Mouse (Mus musculus) left cerebral cortex, adult 2 months (tissue): ENCODE results near the gene Adipor1. TPM values are rescaled to one million over a fixed set of nuclear protein-coding genes. Genes with fewer than 3 reads are reported as not detected.

Experiments used
- DNase-seq, 2 experiments: peaks; one replicate each; pipeline ENCODE4 v3.0.0; 2021 to 2022; ENCODE audit warnings: low spot score in 2 of 2, mixed read lengths in 1 of 2; ENCODE audit errors: extremely low spot score in 1 of 2
- H3K27ac ChIP-seq: fragments of 200-600 bp; 2 replicates; pipeline ENCODE4 v1.8.1; 2022
- H3K4me3 ChIP-seq: fragments of 200-600 bp; 2 replicates; pipeline ENCODE4 v1.8.1; 2022
- CTCF ChIP-seq: fragments of 200-600 bp; IDR thresholded peaks from 2 replicates; pipeline ENCODE4 v1.8.1; 2022; ENCODE audit warnings: antibody characterized with exemption, mild to moderate bottlenecking, moderate library complexity
- intact Hi-C: fragments of 180-260 bp; cut with DNase I; formaldehyde crosslinking; loops from one replicate; pipeline ENCODE4 v1.15.1; 2025
- long read RNA-seq, 2 experiments: library from polyadenylated mRNA; stranded (forward); transcript quantifications; one replicate each; pipeline ENCODE4 v2.0.0; 2021; ENCODE audit warnings: borderline mapping rate in 2 of 2
- total RNA-seq, 2 experiments: library from RNA; stranded (reverse); gene quantifications; 2 replicates each; pipeline ENCODE4 v1.2.3; 2021

The Adipor1 gene
- total RNA-seq = 10 to 100 TPM; 55.9 to 58.2 TPM
- long read RNA-seq, experiment 1, transcript Adipor1-202 (8 exons, 3,446 nt) = minor isoform, 45 of 181 reads
- long read RNA-seq, experiment 1, transcript Adipor1-201 (8 exons, 3,123 nt) = major isoform, 125 of 181 reads
- long read RNA-seq, experiment 1, partial matches to known transcripts = 5 of 181 reads
- long read RNA-seq, experiment 1, other reads (novel, unspliced or antisense) = 6 of 181 reads
- long read RNA-seq, experiment 2, transcript Adipor1-201 (8 exons, 3,123 nt) = major isoform, 82 of 112 reads
- long read RNA-seq, experiment 2, transcript Adipor1-202 (8 exons, 3,446 nt) = minor isoform, 24 of 112 reads
- long read RNA-seq, experiment 2, partial matches to known transcripts = 2 of 112 reads
- long read RNA-seq, experiment 2, other reads (novel, unspliced or antisense) = 4 of 112 reads

DNA sequence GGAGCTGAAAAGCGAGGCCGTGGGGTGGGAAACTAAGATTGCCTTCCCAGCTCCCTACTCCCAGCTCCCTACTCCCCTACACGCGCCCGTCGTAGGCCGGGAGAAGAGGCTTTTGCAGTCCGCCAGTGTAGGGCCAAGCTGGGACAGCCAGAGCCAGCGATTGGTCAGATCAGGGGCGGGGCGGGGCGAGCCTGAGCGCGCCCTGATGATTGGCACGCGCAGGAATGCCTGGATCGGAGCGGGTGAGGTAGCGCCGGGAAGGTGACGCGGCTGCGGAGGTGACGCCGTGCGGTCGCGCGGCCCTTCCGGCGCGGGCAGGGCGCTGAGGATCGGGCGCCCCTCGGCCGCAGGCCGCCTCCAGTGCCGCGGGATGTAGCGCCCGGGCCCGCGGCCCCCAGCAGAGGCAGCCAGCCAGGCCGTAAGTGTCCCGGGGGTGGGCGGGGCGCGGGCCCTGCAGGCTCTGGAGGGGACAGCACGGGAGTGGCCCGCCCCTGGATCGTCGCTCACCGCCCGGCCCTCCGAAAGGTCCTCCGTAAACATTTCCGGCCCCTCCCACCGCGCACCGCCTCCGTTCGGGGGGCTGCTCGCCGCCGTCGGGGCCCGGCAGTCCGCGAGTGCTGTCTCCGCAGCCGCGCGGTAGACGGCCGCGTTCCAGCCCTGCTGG lies at the start of gene Adipor1:
TSS of gene Adipor1 (plus strand) at position 211 of the 664 bp plus-strand sequence.
- intact Hi-C loops = loop anchor here (2.0 kb wide), 2 partner anchors 52 to 80 kb away; partner anchors contain the start of gene Rabif
- peak within 1 kb of the TSS; percentile 95 for H3K4me3 ChIP-seq
- no peak; the same call in 1 of the 2 replicates for TF ChIP-seq CTCF
- DNase-seq = peak; percentile 97
- peak within 1 kb of the TSS; percentile 97 for H3K27ac ChIP-seq

DNA sequence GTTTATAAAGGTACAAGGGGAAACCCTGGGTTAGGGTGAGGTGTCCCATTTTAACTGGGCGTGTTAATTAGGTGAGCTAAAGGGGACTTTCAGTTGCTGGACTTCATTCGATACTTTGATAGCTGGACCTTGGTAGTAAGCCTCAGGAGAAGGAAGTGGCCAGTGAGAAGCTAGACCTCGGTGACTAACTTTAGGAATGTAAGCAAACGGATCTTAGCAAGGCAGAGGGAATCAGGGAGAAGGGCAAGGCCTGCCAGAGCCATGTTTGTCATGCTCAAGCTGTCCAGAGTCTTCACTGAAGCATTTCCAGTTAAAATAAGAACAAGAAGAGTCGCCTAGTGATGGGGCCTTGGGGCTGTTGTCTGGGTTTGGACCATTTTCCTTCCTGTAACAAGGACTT lies 49.7 kb upstream of the Adipor1 start:
- no peak for TF ChIP-seq CTCF
- DNase-seq = no peak
- intact Hi-C loops = no loop called here
- Histone ChIP-seq H3K4me3 (no peak overlapping the region), H3K27ac (no peak overlapping the region)

DNA sequence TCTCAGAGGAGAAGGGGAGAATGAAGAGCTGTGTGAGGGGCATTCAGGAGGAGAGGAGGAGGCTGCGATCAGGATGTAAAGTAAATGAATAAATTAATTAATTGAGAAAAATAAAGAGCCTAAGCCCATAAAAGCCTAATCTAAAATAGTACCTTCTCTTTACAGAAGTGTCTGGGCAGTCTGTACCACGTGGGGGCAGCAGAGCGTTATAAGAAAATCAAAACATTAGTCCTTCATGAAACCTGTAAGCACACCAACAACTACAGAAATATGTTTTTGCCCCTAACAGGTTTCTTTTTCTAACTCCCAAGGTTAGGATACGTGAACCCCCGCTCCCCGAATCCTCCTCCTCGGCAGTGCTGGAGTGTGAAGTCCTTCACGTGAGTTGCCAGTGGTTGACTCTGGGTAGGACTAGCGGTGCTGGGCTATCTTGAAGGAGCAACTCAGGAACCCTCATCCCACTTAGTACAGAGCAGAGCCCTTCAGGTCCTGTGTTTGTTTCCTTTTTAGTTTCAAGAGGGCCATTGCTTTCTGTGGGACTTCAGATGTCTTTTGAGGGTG lies 46.3 kb upstream of the Adipor1 start:
- DNase-seq = peak; percentile 35 to 53
- peak; percentile 71 for TF ChIP-seq CTCF
- intact Hi-C loops = no loop called here
- H3K27ac ChIP-seq = no peak overlapping the region
- no peak overlapping the region for H3K4me3 ChIP-seq

DNA sequence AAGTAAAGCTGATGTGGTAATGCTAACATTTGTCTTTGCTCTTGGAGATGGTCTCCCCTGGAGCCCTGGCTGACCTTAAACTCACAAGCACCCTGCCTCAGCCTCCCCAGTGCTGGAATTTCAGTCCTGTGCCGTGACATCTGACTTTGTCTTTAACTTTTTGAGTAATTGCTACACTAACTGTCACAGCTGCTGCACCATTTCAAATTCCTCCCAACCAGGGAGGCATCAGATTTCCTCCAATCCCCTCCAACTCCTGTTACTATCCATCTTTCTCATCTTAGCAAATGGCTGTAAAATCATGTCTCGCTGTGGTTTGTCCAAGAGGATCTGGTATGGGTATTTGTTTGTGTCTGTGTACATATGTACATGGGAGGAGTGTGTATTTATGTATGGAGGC lies 41.1 kb upstream of the Adipor1 start:
- no peak for TF ChIP-seq CTCF
- intact Hi-C loops = no loop called here
- Histone ChIP-seq H3K4me3 (no peak overlapping the region), H3K27ac (no peak overlapping the region)
- DNase-seq = no peak

DNA sequence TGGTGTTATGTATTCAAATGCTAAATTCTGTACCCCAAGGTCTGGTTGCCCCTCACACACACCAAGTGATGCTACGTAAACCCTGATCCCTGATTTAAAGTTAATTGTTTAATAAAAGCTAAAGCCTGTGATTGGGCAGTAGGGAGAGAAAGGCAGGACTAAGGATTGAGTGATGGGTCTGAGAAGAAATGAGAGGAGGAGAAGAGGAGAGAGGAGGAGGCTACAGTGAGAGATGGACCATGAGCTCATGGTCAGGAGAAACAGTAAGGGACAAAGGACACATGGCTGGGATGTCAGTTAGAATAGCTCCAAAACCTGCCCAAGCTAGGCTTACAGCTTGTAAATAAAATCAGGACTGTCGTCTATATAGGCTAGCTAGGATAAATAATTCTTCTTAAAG lies 34.1 kb upstream of the Adipor1 start:
- no peak for TF ChIP-seq CTCF
- intact Hi-C loops = no loop called here
- Histone ChIP-seq H3K27ac (no peak overlapping the region), H3K4me3 (no peak overlapping the region)
- DNase-seq = no peak

DNA sequence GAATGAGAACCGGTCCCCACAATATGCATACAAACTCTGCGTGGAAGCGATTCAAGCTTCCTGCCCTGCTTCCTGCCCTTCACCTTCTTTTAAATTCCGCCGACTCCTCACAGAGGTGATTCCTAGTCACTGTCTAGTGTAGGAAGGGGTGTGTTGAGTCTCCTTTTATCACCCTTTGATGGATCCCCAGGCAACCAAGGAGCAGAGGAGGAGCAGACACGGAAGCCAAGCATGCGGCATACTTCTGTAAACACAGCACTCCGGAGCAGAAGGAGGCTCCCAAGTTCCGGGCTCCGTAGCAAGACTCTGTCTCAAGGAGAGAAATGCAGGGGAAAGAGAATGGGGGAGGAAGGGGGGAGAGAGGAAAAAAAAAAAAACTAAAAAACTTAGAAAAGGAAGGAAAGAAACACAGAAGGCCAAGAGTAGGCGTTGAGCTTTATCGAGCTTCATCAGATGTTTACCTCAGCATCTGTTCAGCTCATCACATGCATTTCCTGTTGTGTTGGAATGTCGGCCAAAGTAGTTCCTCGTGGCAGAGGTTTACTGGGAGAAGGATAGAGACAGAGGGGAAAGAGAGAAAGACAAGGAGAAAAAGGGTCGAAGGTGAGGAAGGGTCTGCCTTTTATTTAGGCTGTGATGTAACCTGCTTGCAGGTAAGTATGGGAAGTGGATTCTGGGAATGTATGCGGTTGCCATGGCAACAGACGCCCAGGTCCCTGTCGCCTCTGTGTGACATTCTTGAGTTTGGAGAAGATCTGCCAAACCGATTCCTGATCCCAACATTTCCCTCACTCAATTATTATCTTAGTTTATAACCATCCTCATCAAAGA lies 33.2 kb upstream of the Adipor1 start:
- TF ChIP-seq CTCF = no peak
- peak overlapping the region; percentile 28; the same call in 1 of the 2 replicates for H3K4me3 ChIP-seq
- H3K27ac ChIP-seq = no peak overlapping the region
- DNase-seq = peak in 1 of 2 experiments; percentile 15
- intact Hi-C loops = no loop called here

DNA sequence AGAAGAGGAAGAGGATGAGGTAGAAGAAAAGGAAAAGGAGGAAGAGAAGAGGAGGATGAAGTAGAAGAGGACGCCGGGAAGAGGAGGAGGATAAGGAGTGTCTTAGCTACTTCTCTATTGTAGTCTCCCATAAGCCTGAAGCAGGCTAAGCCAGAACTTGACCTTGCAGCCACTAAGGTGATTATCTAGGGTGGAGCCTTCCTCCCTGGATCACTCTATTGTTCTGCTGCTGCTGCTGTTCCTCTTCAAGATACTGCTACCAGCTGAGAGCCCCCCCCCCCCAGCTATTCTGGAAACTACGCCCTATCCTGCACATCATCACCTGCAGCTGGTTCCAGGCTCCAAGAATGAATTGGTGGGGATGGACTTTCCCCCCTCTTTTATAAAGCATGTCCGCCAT lies 30.6 kb upstream of the Adipor1 start:
- intact Hi-C loops = no loop called here
- DNase-seq = no peak
- TF ChIP-seq CTCF = no peak

DNA sequence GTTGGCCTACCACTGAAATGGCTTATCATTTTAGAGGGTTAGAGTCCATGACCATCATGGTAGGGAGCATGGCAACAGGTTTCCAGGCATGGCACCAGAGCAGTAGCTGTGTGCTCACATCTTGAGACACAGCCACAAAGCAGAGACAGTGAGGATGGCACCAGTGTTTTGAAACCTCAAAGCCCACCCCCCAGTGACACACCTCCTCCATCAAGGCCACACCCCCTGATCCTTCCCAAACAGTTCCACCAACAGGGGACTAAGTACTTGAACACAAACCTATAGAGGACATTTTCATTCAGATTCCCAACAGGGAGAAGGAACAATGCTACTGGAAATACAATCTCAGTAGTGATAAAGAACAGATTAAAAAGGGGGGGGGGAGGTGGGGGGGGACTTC lies 30.0 kb upstream of the Adipor1 start:
- no peak for TF ChIP-seq CTCF
- Histone ChIP-seq H3K27ac (no peak overlapping the region), H3K4me3 (no peak overlapping the region)
- intact Hi-C loops = no loop called here
- DNase-seq = no peak

More for the DNA sequence above, 30.6 kb upstream of the Adipor1 start:
- no peak overlapping the region for H3K4me3 ChIP-seq
- no peak overlapping the region for H3K27ac ChIP-seq

DNA sequence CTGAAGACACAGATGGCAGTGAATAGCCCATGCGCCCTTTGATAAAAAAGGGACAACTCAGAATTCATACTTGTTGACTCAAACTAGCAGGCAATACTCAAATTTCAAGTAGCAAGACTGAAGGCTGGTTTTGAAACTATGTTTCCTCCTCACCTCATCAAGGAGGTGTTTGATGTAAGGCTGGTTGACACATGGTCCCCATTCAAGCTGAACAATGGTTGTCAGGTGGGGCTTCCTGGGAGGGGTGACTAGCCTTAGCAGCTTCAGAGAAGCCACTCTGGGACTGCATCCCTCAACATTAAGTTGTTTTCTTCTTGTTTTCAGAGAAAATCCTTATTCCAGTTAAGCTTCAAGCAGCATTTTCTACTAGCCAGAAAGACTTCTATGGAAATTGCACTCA lies 29.5 kb upstream of the Adipor1 start, which contains the start of gene 4933406M09Rik:
TSS of gene 4933406M09Rik (plus strand) at position 275 of the 400 bp plus-strand sequence.
- Histone ChIP-seq H3K27ac (no peak within 1 kb of the TSS), H3K4me3 (no peak within 1 kb of the TSS)
- intact Hi-C loops = no loop called here
- TF ChIP-seq CTCF = no peak
- DNase-seq = no peak

DNA sequence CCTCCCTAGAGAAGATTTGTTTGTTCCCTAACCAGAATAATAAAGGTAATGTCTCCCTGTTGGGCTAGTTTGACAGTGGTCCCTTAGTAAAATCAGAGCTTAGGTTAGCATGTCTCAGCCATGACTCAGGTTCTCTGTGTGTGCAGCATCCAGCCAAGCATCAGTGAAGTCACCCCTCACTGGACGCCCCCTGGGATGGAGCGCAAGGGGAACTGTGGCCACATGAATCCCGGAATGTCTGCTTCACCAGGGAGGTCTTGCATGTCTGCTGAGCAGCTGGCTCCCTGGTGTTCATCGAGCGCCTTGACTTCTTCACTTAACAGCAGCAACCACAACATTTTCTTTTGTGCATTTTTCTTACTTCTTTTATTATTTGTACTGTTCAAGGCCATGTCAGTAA lies 21.4 kb upstream of the Adipor1 start:
- Histone ChIP-seq H3K4me3 (no peak overlapping the region), H3K27ac (no peak overlapping the region)
- intact Hi-C loops = no loop called here
- no peak for TF ChIP-seq CTCF
- no peak for DNase-seq

DNA sequence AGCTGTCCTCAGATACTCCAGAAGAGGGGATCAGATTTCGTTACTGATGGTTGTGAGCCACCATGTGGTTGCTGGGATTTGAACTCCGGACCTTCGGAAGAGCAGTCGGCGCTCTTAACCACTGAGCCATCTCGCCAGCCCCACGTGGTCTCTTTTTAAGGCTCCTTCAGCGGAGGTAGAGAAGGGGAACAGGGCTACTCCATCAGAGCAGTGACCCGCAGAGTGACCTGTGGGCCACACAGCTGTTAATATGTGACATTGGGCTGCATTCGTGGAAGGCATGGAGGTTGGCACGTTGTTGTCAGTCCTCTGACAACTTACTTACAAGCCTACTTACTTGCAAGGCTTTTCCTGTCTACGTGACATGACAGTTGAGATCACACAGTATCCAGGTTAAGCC lies 17.0 kb upstream of the Adipor1 start:
- TF ChIP-seq CTCF = no peak
- DNase-seq = no peak
- H3K27ac ChIP-seq = no peak overlapping the region
- no peak overlapping the region for H3K4me3 ChIP-seq
- intact Hi-C loops = no loop called here

DNA sequence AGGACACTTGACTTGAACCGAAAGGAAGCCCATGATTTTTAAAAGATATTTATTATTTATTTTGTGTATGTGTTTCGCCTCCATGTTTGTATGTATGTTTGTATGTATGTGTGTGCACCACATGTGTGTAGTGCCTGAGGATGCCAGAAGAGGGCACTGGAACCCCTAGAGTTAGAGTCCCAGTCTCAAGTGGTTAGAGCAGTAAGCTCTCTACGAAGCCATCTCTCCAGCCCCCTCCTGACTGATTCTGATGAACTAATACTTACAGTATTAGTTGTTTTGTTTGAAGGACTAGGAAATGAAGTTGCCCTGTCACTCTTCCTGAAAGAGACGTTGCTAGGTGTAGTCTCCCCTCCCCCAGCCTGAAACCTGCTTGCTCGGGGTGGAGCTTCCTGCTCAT lies 15.4 kb upstream of the Adipor1 start:
- no peak overlapping the region for H3K4me3 ChIP-seq
- intact Hi-C loops = no loop called here
- DNase-seq = no peak
- H3K27ac ChIP-seq = no peak overlapping the region
- peak; percentile 15 for TF ChIP-seq CTCF
